Mouse (Mus musculus): ENCODE results near the gene Barhl2.

- TF ChIP-seq CTCF (IDR thresholded peaks at IDR 0.05; ENCODE audit: low read depth, low read length) (no peak), POLR2AphosphoS5 (IDR thresholded peaks at IDR 0.05; ENCODE audit: insufficient replicate concordance, low read depth, low read length) (no peak)
Observed at GRCm38 (mm10) chr5:106446593-106446992, 11.4 kb downstream of the Barhl2 start.

Measured in G1E (cell line).